Mouse (Mus musculus): ENCODE data around the gene Olfr1199.

The Olfr1199 gene

DNA sequence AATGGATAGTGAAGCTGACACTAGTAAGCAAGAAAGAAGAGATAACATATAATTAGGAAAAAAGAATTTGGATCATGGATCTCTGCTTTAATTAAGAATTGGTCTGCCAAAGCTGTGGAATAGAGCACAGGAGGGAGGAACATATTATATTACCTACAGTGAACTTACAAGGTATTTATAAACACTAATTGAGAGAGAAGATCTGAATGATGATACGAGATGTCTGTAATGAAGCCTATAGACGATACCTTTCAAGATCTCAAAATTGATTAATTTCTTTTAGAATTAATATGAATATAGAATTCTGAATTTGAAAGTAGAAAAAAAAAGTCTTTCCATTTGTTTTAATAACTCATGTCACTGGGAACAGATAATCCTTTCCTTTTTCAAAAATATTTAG, at the start of gene Olfr1199:
Gene Olfr1199 (minus strand): TSS at position 101 of the 400 bp plus-strand sequence.
- DNase-seq (ENCODE audit: low read depth, low spot score): no peak

- no peak for DNase-seq (ENCODE audit: low read depth, low spot score)
Measured at GRCm38 (mm10) chr2:88792736-88793135, 32.5 kb upstream of the Olfr1199 start, which contains the start of gene Olfr1201. Gene Olfr1201 (plus strand): TSS chr2:88793036.

GRCm38 (mm10) chr2:88770388-88770787, 10.1 kb upstream of the Olfr1199 start, which contains the start of gene Olfr1200:
Gene Olfr1200 (minus strand): TSS chr2:88770488.
- no peak for DNase-seq (ENCODE audit: low read depth, low spot score)

DNA sequence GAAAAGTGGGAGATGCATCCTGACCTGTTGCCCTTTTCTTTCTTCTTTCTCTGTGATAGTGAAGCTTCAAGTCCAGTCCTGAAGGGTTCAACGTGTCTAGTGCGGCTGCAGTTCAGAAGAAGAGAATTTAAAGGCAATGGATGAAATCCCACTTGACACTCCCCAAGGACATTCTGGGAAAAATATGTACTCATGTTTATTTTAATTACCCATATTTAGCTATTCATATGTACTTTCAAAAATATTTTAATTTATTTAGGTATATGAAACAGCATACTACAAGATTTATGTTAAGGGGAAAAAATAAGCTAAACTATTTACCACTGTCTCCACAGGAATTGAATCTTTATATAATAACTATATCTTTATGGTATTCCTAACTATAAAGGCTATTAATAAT, 9.0 kb downstream of the Olfr1199 start, which contains the start of gene Olfr1198:
Gene Olfr1198 (minus strand): TSS at position 101 of the 400 bp plus-strand sequence.
- no peak for DNase-seq (ENCODE audit: low read depth, low spot score)

DNA sequence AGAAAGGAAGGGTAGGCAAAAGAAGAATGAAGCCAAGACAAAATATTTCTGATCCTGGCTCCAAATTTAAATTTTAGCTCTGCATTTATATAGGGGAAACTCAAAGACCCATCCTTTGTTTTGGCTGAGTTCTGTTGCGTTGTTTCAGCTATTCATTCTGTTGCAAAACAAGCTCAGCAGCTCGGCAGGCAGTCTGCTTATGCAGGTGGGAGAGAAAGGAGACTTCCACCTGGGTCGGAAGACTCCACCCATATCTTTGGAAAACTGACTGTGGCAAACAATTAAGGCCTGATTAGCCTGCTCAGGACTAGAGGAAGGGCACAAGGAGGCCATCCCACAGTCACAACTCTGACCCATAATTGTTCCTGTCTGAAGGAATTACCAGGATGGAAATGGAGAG, 16.9 kb downstream of the Olfr1199 start:
- peak; percentile 46 for DNase-seq (ENCODE audit: low read depth, low spot score)

DNA sequence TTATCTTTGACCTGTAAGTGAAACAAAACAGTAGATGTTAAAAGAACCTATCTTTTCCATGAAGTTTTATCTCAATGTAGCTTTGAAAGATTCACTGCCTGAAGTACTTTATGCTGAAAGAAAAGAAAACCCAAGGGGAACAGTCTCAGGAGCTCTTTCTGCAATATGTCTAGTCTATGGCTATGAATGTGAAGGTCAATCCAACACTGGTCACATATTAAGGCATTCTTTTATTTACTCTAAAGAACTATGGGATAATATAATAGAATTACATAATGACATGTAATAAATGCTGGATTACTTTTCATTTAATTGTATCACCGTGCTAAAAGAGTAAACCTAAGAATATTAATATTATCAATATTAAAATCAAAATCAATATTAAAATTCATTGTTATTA, 28.0 kb downstream of the Olfr1199 start, which contains the start of gene Olfr1197:
Gene Olfr1197 (minus strand): TSS at position 101 of the 400 bp plus-strand sequence.
- DNase-seq (ENCODE audit: low read depth, low spot score): no peak

DNA sequence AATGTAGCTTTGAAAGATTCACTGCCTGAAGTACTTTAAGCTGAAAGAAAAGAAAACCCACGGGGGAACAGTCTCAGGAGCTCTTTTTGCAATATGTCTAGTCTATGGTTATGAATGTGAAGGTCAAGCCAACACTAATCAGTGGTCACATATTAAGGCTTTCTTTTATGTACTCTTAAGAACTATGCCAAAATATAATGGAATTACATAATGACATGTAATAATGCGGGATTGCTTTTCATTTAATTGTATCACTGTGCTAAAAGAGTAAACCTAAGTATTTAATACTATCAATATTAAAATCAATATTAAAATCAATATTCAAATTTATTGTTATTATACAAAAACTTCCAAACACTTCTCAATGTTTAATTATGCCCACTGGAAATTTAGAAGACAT, 55.8 kb downstream of the Olfr1199 start, which contains the start of gene Olfr1196:
Gene Olfr1196 (minus strand): TSS at position 101 of the 400 bp plus-strand sequence.
- no peak for DNase-seq (ENCODE audit: low read depth, low spot score)
